Comparison of ENCODE assay signal across 8 mouse cellular contexts in genomic region chr12:65073611-65074178, GRCm38 (mm10). TPM values are rescaled to one million over a fixed set of nuclear protein-coding genes. Genes with fewer than 3 reads are reported as not detected.
A peak's percentile ranks its signal among the peaks of the same experiment; 100 is the strongest.
DNase-seq lines count a peak whose midpoint lies in the region; ATAC-seq and TF ChIP-seq lines count a peak whose summit lies in the region.

Fkbp3 (minus strand) TSS chr12:65074007.

- H3K27me3 ChIP-seq in embryonic facial prominence, embryonic 14.5 days (replicated peaks; ENCODE audit: control insufficient read depth, insufficient read depth, low read length), result no peaks in the 10 kb centered on the region
- no peaks in the 10 kb centered on the region for H3K27me3 ChIP-seq in heart, adult 2 months (ENCODE audit: control insufficient read depth, insufficient read depth, low read length)
- no peaks in the 10 kb centered on the region for H3K27me3 ChIP-seq in limb, embryonic 13.5 days
- H3K27me3 ChIP-seq in midbrain, embryonic 16.5 days (ENCODE audit: control insufficient read depth, insufficient read depth, low read depth, low read length), result no peaks in the 10 kb centered on the region

- peak; percentile 92 for DNase-seq in 3T3-L1 (ENCODE audit: low read depth, low spot score)
- DNase-seq in adrenal gland, postnatal 4 days (ENCODE audit: low spot score in 2 of 2), result peak; percentile 93 to 95
- DNase-seq in embryonic facial prominence, embryonic 14.5 days (ENCODE audit: low spot score), result peak; percentile 98
- peak; percentile 99 for DNase-seq in heart, adult 2 months
- peak; percentile 97 to 98 for DNase-seq in kidney, adult 8-10 months
- DNase-seq in spleen, postnatal 10 days (ENCODE audit: low spot score in 2 of 2), result peak; percentile 93 to 98

- peak within 1 kb of the TSS; percentile 94 for H3K27ac ChIP-seq in embryonic facial prominence, embryonic 14.5 days (replicated peaks; ENCODE audit: low read depth, low read length)
- H3K27ac ChIP-seq in heart, adult 2 months, result peak within 1 kb of the TSS; percentile 98
- peak within 1 kb of the TSS; percentile 94 for H3K27ac ChIP-seq in limb, embryonic 13.5 days
- peak within 1 kb of the TSS; percentile 95 for H3K27ac ChIP-seq in midbrain, embryonic 16.5 days (ENCODE audit: low read length)

- 0 out of 2 replicates have a peak, but pooled peaks have one; percentile 8 for TF ChIP-seq CTCF in heart, adult 2 months (IDR thresholded peaks at IDR 0.05)

- intact Hi-C loops in heart, adult 2 months (cut with DNase I), result loop anchor here (2.0 to 5.0 kb wide), 2 partner anchors 36 to 107 kb away; partner anchors contain the start of gene Prpf39

- peak within 1 kb of the TSS; percentile 93 for H3K9ac ChIP-seq in embryonic facial prominence, embryonic 14.5 days (ENCODE audit: low read depth, low read length)
- H3K9ac ChIP-seq in heart, adult 2 months (ENCODE audit: low read depth, low read length), result peak within 1 kb of the TSS; percentile 85
- H3K9ac ChIP-seq in limb, embryonic 13.5 days, result peak within 1 kb of the TSS; percentile 89
- H3K9ac ChIP-seq in midbrain, embryonic 16.5 days (ENCODE audit: low read depth, low read length), result peak within 1 kb of the TSS; percentile 95

- ATAC-seq in embryonic facial prominence, embryonic 14.5 days (ENCODE audit: low read depth), result peak; percentile 99
- ATAC-seq in limb, embryonic 13.5 days (ENCODE audit: low FRiP score, low read depth), result peak; percentile 99
- peak; percentile 99 for ATAC-seq in midbrain, embryonic 16.5 days

- TF ChIP-seq POLR2A in heart, adult 2 months (IDR thresholded peaks at IDR 0.05; ENCODE audit: insufficient read depth, low read depth, low read length), result peak; percentile 97

- H3K79me2 ChIP-seq in heart, adult 2 months (replicated peaks; ENCODE audit: control insufficient read depth, insufficient read depth, low read length), result no peaks in the 10 kb centered on the region

- WGBS in embryonic facial prominence, embryonic 14.5 days, result 0% methylated on average over 17 of the region's 49 CpGs
- under 1% methylated on average over 49 of the region's 49 CpGs for WGBS in heart, adult 2 months
- 0% methylated on average over 49 of the region's 49 CpGs for WGBS in limb, embryonic 13.5 days
- WGBS in midbrain, embryonic 16.5 days, result under 1% methylated on average over 49 of the region's 49 CpGs

- peak; percentile 76; the same call in 1 of the 2 replicates for TF ChIP-seq EP300 in heart, adult 2 months (IDR thresholded peaks at IDR 0.05; ENCODE audit: insufficient read depth, low read depth, low read length)

- peaks cover 8% of the 10 kb centered on the region for H3K36me3 ChIP-seq in embryonic facial prominence, embryonic 14.5 days (ENCODE audit: control insufficient read depth, insufficient read depth, low read length)
- H3K36me3 ChIP-seq in heart, adult 2 months (ENCODE audit: control insufficient read depth, insufficient read depth, low read length), result peaks cover 14% of the 10 kb centered on the region
- H3K36me3 ChIP-seq in limb, embryonic 13.5 days, result peaks cover 15% of the 10 kb centered on the region
- peaks cover 5% of the 10 kb centered on the region; the same call in 1 of the 2 replicates for H3K36me3 ChIP-seq in midbrain, embryonic 16.5 days (ENCODE audit: control insufficient read depth, insufficient read depth, low read length)

- H3K9me3 ChIP-seq in embryonic facial prominence, embryonic 14.5 days (ENCODE audit: control insufficient read depth, low read length), result no peaks in the 10 kb centered on the region
- H3K9me3 ChIP-seq in limb, embryonic 13.5 days, result no peaks in the 10 kb centered on the region
- no peaks in the 10 kb centered on the region for H3K9me3 ChIP-seq in midbrain, embryonic 16.5 days (replicated peaks; ENCODE audit: control insufficient read depth, low read length, poor library complexity, severe bottlenecking)

- peak within 1 kb of the TSS; percentile 87 for H3K4me2 ChIP-seq in embryonic facial prominence, embryonic 14.5 days (ENCODE audit: low read depth, low read length)
- peak within 1 kb of the TSS; percentile 88 for H3K4me2 ChIP-seq in limb, embryonic 13.5 days (replicated peaks)
- H3K4me2 ChIP-seq in midbrain, embryonic 16.5 days (ENCODE audit: low read length), result peak within 1 kb of the TSS; percentile 81

- peak within 1 kb of the TSS; percentile 93 for H3K4me3 ChIP-seq in embryonic facial prominence, embryonic 14.5 days (ENCODE audit: low read depth, low read length)
- peak within 1 kb of the TSS; percentile 72 for H3K4me3 ChIP-seq in heart, adult 2 months
- H3K4me3 ChIP-seq in limb, embryonic 13.5 days, result peak within 1 kb of the TSS; percentile 84
- H3K4me3 ChIP-seq in midbrain, embryonic 16.5 days (ENCODE audit: low read depth, low read length), result peak within 1 kb of the TSS; percentile 89

- peaks cover 18% of the 10 kb centered on the region for H3K4me1 ChIP-seq in embryonic facial prominence, embryonic 14.5 days (ENCODE audit: control insufficient read depth, insufficient read depth, low read length)
- peaks cover 11% of the 10 kb centered on the region for H3K4me1 ChIP-seq in heart, adult 2 months (ENCODE audit: control insufficient read depth, insufficient read depth, low read length)
- H3K4me1 ChIP-seq in limb, embryonic 13.5 days, result peaks cover 30% of the 10 kb centered on the region
- H3K4me1 ChIP-seq in midbrain, embryonic 16.5 days (ENCODE audit: control insufficient read depth, insufficient read depth, low read length), result peaks cover 29% of the 10 kb centered on the region

RNA-seq across cellular contexts. Expression of gene Fkbp3, which starts in this region (rescaled TPM):
- total RNA-seq in adrenal gland, postnatal 4 days (2021), result 100 to 1,000 TPM; 150 to 153 TPM
- polyA plus RNA-seq in embryonic facial prominence, embryonic 14.5 days (2014; fragmentation: Nextera tagmentation; extraction: Ambion mirVana), result 389 and 391 TPM in 2 replicates
- 100 to 1,000 TPM; 239 to 248 TPM for total RNA-seq in heart, adult 2 months (2021)
- polyA plus RNA-seq in heart, adult 2 months (2012; rRNA removed), result 217 and 275 TPM in 2 replicates
- 517 and 520 TPM in 2 replicates for polyA plus RNA-seq in limb, embryonic 13.5 days (2015; fragmentation: Nextera tagmentation; extraction: Ambion mirVana)
- polyA plus RNA-seq in midbrain, embryonic 16.5 days (2015; fragmentation: Nextera tagmentation; extraction: Ambion mirVana), result 386 and 395 TPM in 2 replicates

Comparison
In these comparisons a context has a peak if more than half of its experiments do, and no peak if none do; other contexts are left out.
1. Peak in every context shown above with its lines: DNase-seq, ATAC-seq, H3K4me3 ChIP-seq and H3K27ac ChIP-seq.